Mouse (Mus musculus) midbrain, embryonic 14.5 days (tissue): Measurements from ENCODE around the gene Npas2. TPM values are rescaled to one million over a fixed set of nuclear protein-coding genes. Genes with fewer than 3 reads are reported as not detected.

ENCODE experiments used
- ATAC-seq: fragments of 200-750 bp; cut with Nextera tagmentation; 2 replicates; pipeline ENCODE4 v1.8.0; 2017; ENCODE audit warnings: moderate number of reproducible peaks, moderate library complexity; ENCODE audit not compliant: low FRiP score, low TSS enrichment
- DNase-seq: peaks from one replicate; pipeline ENCODE4 v3.0.0-alpha.2; 2015
- H3K27ac ChIP-seq: fragments of 300-500 bp; sonication (generic); replicated peaks from 2 replicates; pipeline ENCODE4 v1.5.1; 2014; ENCODE audit warnings: mild to moderate bottlenecking, low read depth, low read length, moderate library complexity
- H3K27me3 ChIP-seq: fragments of 300-500 bp; sonication (generic); 2 replicates; pipeline ENCODE4 v1.6.1; 2014; ENCODE audit warnings: low read length, control low read depth, mixed read lengths; ENCODE audit not compliant: control insufficient read depth, insufficient read depth
- H3K36me3 ChIP-seq: fragments of 300-500 bp; sonication (generic); 2 replicates; pipeline ENCODE4 v1.6.1; 2014; ENCODE audit warnings: low read length, control low read depth; ENCODE audit not compliant: control insufficient read depth, insufficient read depth
- H3K4me1 ChIP-seq: fragments of 300-500 bp; sonication (generic); 2 replicates; pipeline ENCODE4 v1.6.1; 2014; ENCODE audit warnings: mild to moderate bottlenecking, antibody characterized with exemption, low read length, control low read depth; ENCODE audit not compliant: control insufficient read depth, insufficient read depth
- H3K4me2 ChIP-seq: fragments of 300-500 bp; sonication (generic); 2 replicates; pipeline ENCODE4 v1.6.1; 2014; ENCODE audit warnings: mild to moderate bottlenecking, low read length, moderate library complexity
- H3K4me3 ChIP-seq: fragments of 300-500 bp; sonication (generic); replicated peaks from 2 replicates; pipeline ENCODE4 v1.5.1; 2014; ENCODE audit warnings: low read depth, low read length
- H3K9ac ChIP-seq: fragments of 300-500 bp; sonication (generic); replicated peaks from 2 replicates; pipeline ENCODE4 v1.6.1; 2014; ENCODE audit warnings: mild to moderate bottlenecking, low read length, moderate library complexity
- H3K9me3 ChIP-seq: fragments of 300-500 bp; sonication (generic); 2 replicates; pipeline ENCODE4 v1.6.1; 2016; ENCODE audit warnings: low read length, control low read depth, mixed read lengths; ENCODE audit not compliant: control insufficient read depth
- WGBS: fragments of 180-500 bp; shearing (Covaris S2); extraction: QIAGEN DNeasy Blood & Tissue Kit; methylation state at CpG from one replicate; pipeline ENCODE4 v1.1.7; 2014; 5-methylcytosine and 5-hydroxymethylcytosine counted together
- polyA plus RNA-seq: library from polyadenylated mRNA; unstranded; fragments of >200 nt; fragmentation: Nextera tagmentation; extraction: Ambion mirVana; gene quantifications from 2 replicates; pipeline ENCODE4 v1.2.1, GENCODE M21; 2014

The Npas2 gene
- polyA plus RNA-seq, 1 experiment from 2014 or later: 0.33 TPM

DNA sequence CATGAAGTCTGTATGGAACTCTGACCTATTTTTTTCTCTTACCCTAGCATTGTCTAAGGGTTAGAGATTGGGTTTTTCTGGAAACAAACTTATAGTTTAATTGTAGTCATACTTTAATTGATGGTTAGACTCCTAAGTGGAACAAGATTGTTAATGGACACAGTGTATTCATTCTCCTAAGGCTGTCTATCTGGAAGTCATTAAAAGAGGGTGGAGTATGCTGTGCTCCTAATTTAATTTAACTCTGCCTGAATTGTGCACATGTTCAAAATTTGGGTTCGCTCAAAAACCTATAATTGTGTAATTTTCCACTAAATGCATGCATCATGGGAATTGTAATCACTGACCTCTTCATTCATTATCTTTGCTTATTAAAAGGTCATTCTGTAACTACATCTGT is 172.0 kb downstream of the Npas2 start:
- WGBS: 88% methylated on average over 1 of the region's 1 CpGs
- Histone ChIP-seq H3K4me2 (no peak overlapping the region), H3K9me3 (no peaks in the 10 kb centered on the region), H3K36me3 (peaks cover 8% of the 10 kb centered on the region), H3K4me1 (peaks cover 17% of the 10 kb centered on the region), H3K4me3 (no peak overlapping the region), H3K27me3 (no peaks in the 10 kb centered on the region), H3K27ac (no peak overlapping the region), H3K9ac (no peak overlapping the region)
- DNase-seq: no peak
- ATAC-seq: no peak

DNA sequence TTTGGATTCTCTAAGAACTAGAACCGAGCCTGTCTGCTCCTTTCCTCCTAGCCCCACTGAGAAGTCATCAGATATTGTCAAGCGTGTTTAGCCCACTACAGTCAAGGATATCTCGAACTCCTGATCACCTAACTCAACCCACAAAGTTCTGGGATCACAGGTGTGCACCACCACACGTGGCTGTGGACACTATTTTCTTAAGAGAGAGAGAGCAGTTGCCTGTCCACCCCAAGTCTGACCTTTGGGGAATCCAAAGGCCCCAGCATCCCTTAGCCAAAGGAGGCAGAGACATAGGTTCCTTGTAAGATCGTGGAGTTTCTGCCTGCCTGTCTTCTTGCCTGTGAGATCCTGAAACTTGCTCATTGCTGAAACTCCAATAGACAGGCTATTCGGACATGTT is 173.5 kb downstream of the Npas2 start:
- DNase-seq: no peak
- H3K9ac ChIP-seq: peak overlapping the region; percentile 65
- no peaks in the 10 kb centered on the region for H3K27me3 ChIP-seq
- H3K9me3 ChIP-seq: no peaks in the 10 kb centered on the region
- peak overlapping the region; percentile 90 for H3K27ac ChIP-seq
- peaks cover 23% of the 10 kb centered on the region for H3K36me3 ChIP-seq
- H3K4me2 ChIP-seq: peak overlapping the region; percentile 69
- WGBS: 20% methylated on average over 6 of the region's 6 CpGs
- peaks cover 17% of the 10 kb centered on the region for H3K4me1 ChIP-seq
- peak; percentile 15; the same call in 1 of the 2 replicates for ATAC-seq
- H3K4me3 ChIP-seq: peak overlapping the region; percentile 83

DNA sequence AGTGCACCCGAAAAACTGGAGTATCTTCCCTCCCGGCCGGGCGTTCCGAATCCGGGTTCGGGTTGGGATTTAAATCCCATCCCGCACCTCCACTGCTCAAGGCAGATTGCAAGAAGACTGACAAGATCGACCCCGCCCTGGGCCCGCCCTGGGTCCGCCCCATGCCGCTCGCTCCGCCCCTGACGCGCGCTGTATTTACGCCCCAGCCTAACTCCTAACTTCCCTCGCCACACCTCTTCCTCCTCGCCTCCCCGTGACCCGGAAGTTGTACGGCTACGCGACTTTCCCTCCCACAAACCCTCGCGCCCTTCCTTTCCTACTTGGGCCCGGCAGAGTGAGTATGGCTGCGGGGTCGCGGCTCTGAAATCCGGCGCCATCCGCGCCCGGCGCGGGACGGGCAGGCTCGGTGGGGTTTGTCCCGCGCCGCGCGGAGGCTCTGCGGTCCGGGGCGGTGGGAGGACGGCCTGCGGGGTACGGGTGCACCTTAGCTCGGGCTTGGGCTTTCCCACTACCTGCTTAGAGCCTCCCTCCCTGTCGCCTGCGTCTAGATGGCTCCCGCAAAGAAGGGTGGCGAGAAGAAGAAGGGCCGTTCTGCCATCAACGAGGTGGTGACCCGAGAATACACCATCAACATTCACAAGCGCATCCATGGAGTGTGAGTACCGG is 174.2 kb downstream of the Npas2 start, which contains the start of gene Rpl31:
Gene Rpl31, plus strand, starts transcription at position 242 of the 666 bp plus-strand sequence.
- DNase-seq: peak; percentile 97
- WGBS: under 1% methylated on average over 61 of the region's 62 CpGs
- peak; percentile 99 for ATAC-seq
- Histone ChIP-seq H3K9me3 (no peaks in the 10 kb centered on the region), H3K27me3 (no peaks in the 10 kb centered on the region), H3K4me3 (peak within 1 kb of the TSS; percentile 83), H3K36me3 (peaks cover 30% of the 10 kb centered on the region), H3K4me2 (peak within 1 kb of the TSS; percentile 71), H3K9ac (peak within 1 kb of the TSS; percentile 94), H3K4me1 (peaks cover 17% of the 10 kb centered on the region), H3K27ac (peak within 1 kb of the TSS; percentile 90)

DNA sequence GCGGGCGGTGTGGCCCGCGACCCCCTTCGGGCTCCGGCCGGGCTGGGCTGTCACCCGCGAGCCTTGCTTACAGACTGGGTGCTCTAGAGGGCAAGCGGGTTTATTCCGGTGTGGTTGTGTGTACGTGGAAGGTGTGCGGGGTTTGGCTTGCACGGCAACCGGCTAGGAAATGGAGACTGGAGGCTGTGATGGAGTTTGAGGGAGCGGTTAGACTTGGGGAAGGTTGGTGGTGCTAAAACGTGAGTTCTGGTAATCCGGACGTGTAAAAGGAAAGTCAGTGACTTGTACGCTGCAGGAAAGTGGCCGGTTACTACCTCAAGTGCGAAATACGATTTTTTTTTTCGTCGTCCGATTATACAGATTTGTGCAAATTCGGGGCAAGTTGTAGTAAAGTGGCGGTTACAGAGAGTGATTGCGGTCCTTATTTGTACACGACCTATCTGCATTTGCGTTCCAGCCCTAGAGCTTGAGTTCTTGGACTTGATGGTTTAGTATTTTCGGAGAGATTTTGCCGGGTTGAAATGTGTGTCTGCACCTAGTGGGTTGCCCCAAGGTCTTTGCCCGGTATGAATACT is 174.8 kb downstream of the Npas2 start:
- WGBS: under 1% methylated on average over 34 of the region's 34 CpGs
- peaks cover 36% of the 10 kb centered on the region for H3K36me3 ChIP-seq
- H3K4me2 ChIP-seq: peak overlapping the region; percentile 71
- ATAC-seq: peak; percentile 41
- peak; percentile 41 for DNase-seq
- no peaks in the 10 kb centered on the region for H3K9me3 ChIP-seq
- H3K27ac ChIP-seq: peak overlapping the region; percentile 90
- no peaks in the 10 kb centered on the region for H3K27me3 ChIP-seq
- H3K4me3 ChIP-seq: peak overlapping the region; percentile 83
- H3K4me1 ChIP-seq: peaks cover 17% of the 10 kb centered on the region
- H3K9ac ChIP-seq: peak overlapping the region; percentile 94

DNA sequence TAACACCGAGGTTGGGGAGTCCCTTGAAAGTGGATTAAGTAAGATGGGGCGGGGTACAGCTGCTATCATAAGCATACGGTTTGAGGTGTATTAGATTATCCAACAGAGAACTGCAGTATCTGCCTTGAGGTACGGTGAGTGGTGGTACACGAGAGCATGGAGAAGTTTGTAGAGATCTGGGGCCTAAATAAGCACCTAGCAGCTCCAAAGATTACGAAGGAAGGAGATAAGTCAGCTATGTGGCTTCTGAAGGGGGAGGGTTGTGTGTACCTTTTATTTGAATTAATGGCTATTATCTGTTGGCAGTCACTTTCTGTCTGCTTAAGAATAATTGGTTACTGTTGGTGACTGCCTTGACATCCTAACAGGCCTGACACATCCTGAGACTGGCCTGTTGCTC is 176.9 kb downstream of the Npas2 start:
- 89% methylated on average over 6 of the region's 6 CpGs for WGBS
- Histone ChIP-seq H3K27me3 (no peaks in the 10 kb centered on the region), H3K9ac (no peak overlapping the region; the same call in 1 of the 2 replicates), H3K9me3 (no peaks in the 10 kb centered on the region), H3K4me3 (no peak overlapping the region), H3K36me3 (peaks cover 46% of the 10 kb centered on the region), H3K4me2 (no peak overlapping the region), H3K4me1 (peaks cover 17% of the 10 kb centered on the region), H3K27ac (no peak overlapping the region)
- DNase-seq (no peak), ATAC-seq (no peak)

DNA sequence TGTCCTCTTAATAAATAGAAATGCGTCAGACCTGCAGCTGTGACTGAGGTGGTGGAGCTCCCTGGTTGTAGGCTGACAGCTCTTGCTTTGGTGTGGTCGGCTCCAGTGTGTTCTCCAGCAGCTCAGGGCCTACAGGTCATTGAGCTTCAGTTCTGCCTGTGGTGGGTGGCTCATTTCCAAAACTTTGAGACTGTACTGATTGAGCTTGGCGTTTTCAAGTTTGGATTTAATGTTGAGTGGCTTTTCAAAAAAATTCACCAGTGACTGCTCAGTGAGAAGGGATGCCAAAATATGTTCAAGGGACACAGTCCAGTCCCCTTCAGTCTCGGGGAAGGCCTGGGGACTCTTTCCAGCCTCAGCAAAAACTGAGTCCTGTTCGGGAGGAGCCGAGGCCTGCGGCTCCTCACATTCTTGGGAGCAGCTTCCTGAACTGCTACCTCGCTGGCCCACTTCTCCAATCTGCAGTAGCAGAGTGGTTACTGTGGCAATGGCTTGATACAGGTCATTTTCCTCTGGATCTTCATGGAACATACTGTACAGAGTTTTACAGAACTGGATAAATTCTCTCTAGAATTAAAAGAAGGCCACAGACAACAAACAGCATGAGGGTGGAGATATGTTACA is 178.8 kb downstream of the Npas2 start:
- peaks cover 56% of the 10 kb centered on the region for H3K36me3 ChIP-seq
- no peak overlapping the region for H3K4me2 ChIP-seq
- H3K27me3 ChIP-seq: no peaks in the 10 kb centered on the region
- H3K9ac ChIP-seq: no peak overlapping the region
- WGBS: 87% methylated on average over 8 of the region's 8 CpGs
- DNase-seq: no peak
- no peak overlapping the region for H3K27ac ChIP-seq
- peaks cover 10% of the 10 kb centered on the region for H3K4me1 ChIP-seq
- no peak for ATAC-seq
- H3K9me3 ChIP-seq: no peaks in the 10 kb centered on the region
- H3K4me3 ChIP-seq: no peak overlapping the region

DNA sequence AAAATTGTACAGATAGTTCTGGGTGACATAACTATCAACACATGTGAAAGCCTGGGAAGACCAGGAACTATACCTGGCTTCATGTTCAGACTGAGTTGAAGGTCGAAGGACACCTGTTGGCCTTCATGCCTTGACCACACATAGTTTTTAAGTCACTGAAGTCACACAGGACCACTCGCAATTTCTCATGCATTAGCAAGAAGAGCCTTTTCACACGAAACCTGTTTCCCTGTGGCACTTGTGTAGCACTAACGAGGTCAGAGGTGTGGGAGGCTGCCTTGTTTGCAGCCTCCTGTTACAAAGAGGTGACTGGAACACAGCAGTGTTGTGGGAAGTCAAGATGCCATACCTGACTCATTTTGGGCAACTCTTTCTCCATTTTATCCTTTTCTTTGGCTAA is 179.8 kb downstream of the Npas2 start:
- H3K4me3 ChIP-seq: no peak overlapping the region
- H3K36me3 ChIP-seq: peaks cover 56% of the 10 kb centered on the region
- no peaks in the 10 kb centered on the region for H3K27me3 ChIP-seq
- DNase-seq (no peak), ATAC-seq (no peak)
- no peak overlapping the region for H3K4me2 ChIP-seq
- H3K9ac ChIP-seq: no peak overlapping the region
- no peak overlapping the region for H3K27ac ChIP-seq
- 82% methylated on average over 4 of the region's 4 CpGs for WGBS
- H3K9me3 ChIP-seq: no peaks in the 10 kb centered on the region
- peaks cover 10% of the 10 kb centered on the region for H3K4me1 ChIP-seq

DNA sequence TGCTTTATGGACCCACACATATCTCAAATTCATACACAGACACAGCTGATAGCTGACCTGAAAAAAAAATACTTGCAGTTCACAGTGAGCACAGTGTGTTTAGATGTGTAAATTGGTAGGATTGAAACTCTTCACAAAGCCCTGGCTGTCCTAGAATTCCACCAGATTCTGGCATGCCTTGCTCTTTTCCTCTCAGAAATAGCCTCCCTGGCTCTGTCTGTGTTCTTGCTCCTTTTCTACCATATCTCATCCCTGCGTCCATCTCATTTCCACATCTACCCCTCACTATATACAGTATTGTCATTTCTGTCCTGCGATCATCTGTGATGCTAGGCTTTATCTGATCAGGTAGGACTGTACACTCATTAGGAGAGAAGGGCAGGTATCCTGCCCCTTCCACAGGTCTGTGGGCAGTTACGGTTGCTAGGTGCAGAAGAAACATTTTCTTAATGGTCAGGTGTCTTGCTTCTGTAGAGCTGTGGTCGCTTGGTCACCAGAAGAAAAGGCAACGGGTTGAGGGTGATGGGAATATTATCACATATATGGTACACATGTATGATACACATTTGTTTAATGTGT is 180.8 kb downstream of the Npas2 start:
- Histone ChIP-seq H3K4me1 (peaks cover 3% of the 10 kb centered on the region), H3K36me3 (peaks cover 56% of the 10 kb centered on the region), H3K4me2 (no peak overlapping the region), H3K9ac (no peak overlapping the region), H3K27me3 (no peaks in the 10 kb centered on the region), H3K27ac (no peak overlapping the region), H3K9me3 (no peaks in the 10 kb centered on the region), H3K4me3 (no peak overlapping the region)
- no peak for ATAC-seq
- no peak for DNase-seq
- WGBS: 91% methylated on average over 5 of the region's 5 CpGs
